8 mouse cellular contexts compared by ENCODE assay signal in the genomic region with DNA sequence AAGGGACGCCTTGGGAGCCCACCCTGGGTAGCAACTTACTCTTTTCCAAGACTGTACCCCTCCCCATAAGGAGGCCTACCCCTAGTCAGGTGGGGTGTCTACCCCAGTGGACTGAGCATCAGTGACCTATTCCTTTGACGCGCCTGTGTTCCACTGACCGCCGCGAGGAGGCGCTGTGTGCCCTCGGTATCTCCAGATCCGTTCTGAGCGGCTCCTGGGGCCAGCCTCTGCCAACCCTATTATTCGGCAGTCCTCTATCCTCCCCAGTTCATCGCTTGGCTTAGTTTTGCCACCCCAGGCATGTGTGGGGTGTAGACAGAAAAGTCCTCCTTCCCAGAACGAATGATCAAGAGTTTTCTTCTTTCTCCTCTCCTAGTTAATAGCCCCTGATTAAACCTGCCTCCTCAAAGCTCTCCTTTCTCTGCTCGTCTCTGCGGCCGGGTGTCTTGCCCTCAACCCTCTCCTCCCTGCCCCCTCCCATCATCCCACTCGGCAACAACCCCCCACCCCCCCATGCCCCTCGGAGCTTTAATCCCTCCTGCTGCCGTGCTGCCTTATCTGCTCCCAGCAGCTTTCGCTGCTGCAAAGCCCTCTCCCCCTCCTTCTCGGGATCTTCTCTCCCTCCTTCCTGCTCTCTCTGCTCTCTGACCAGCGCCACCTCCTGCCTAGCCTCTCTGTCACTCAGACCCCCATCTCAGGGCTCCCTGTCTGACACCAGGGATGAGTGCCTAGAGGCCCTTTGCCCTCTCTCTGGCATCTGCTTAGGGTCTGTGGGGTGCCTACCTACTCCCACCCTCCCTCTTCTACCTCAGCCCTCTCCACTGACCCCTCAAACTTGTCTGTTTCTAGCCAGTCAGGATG. TPM values are rescaled to one million over a fixed set of nuclear protein-coding genes. Genes with fewer than 3 reads are reported as not detected.
A peak's percentile ranks its signal among the peaks of the same experiment; 100 is the strongest.
DNase-seq lines count a peak whose midpoint lies in the region; ATAC-seq and TF ChIP-seq lines count a peak whose summit lies in the region.

No protein-coding gene starts in this region.

- H3K9me3 ChIP-seq in forebrain, embryonic 12.5 days, result no peaks in the 10 kb centered on the region

- under 1% methylated on average over 22 of the region's 22 CpGs for WGBS in forebrain, embryonic 12.5 days
- 2% methylated on average over 22 of the region's 22 CpGs for WGBS in lung, adult 2 months

- H3K4me1 ChIP-seq in forebrain, embryonic 12.5 days, result peaks cover 92% of the 10 kb centered on the region
- no peaks in the 10 kb centered on the region for H3K4me1 ChIP-seq in lung, adult 2 months (ENCODE audit: control insufficient read depth, insufficient read depth, low read length)

- peak overlapping the region; percentile 50 for H3K4me2 ChIP-seq in forebrain, embryonic 12.5 days

- H3K27me3 ChIP-seq in forebrain, embryonic 12.5 days, result peaks cover 68% of the 10 kb centered on the region

- H3K9ac ChIP-seq in forebrain, embryonic 12.5 days, result peak overlapping the region; percentile 25; the same call in 1 of the 2 replicates

- peak overlapping the region; percentile 19 for H3K4me3 ChIP-seq in forebrain, embryonic 12.5 days (replicated peaks)
- H3K4me3 ChIP-seq in lung, adult 2 months (replicated peaks; ENCODE audit: extremely low read depth, low read depth, low read length), result no peak overlapping the region

- no peak for TF ChIP-seq POLR2A in lung, adult 2 months (IDR thresholded peaks at IDR 0.05; ENCODE audit: borderline replicate concordance, extremely low read depth, low read depth, low read length)

- peak; percentile 76 for DNase-seq in ES-CJ7 (ENCODE audit: low read depth, low spot score)
- DNase-seq in c-Kit-positive CD71-positive TER-119-negative erythroid progenitor cells, embryonic 14.5 days (ENCODE audit: low read depth), result peak; percentile 73
- peak; percentile 84 to 90 for DNase-seq in heart, postnatal 10 days
- peak; percentile 57 to 87 for DNase-seq in kidney, postnatal 36 days
- DNase-seq in lung, adult 2 months, result peak; percentile 70
- DNase-seq in thymus, postnatal 14 days, result peak; percentile 65

- ATAC-seq in forebrain, embryonic 12.5 days (ENCODE audit: low FRiP score), result peak; percentile 18
- peak; percentile 54 for ATAC-seq in neutrophil, adult 5-6 weeks (ENCODE audit: extremely low read depth, insufficient number of reproducible peaks, low FRiP score, poor library complexity, severe bottlenecking)

- intact Hi-C loops in heart, postnatal 10 days (cut with DNase I), result loop anchor here (1.0 to 5.0 kb wide), 2 partner anchors 21 to 104 kb away; no protein-coding TSS in a partner anchor

- H3K27ac ChIP-seq in forebrain, embryonic 12.5 days, result peak overlapping the region; percentile 78

- H3K36me3 ChIP-seq in forebrain, embryonic 12.5 days (replicated peaks), result no peaks in the 10 kb centered on the region; the same call in 1 of the 2 replicates

- peak; percentile 84 for TF ChIP-seq CTCF in lung, adult 2 months (IDR thresholded peaks at IDR 0.05; ENCODE audit: insufficient read depth, low read length)

RNA-seq across cellular contexts. Expression of gene Asic4, which starts 4.3 kb away (rescaled TPM):
- polyA plus RNA-seq in forebrain, embryonic 12.5 days (2016; fragmentation: Nextera tagmentation; extraction: Ambion mirVana), result 6.4 and 8.2 TPM in 2 replicates
- total RNA-seq in heart, postnatal 10 days (2021), result not detected
- 0.05 TPM in 1 of 2 replicates, not detected in the other for polyA plus RNA-seq in lung, adult 2 months (2012; rRNA removed)
- not detected in 2 replicates for total RNA-seq in neutrophil, adult 5-6 weeks (2017)

RNA-seq across cellular contexts. Expression of gene Gmppa, which starts 10.3 kb away (rescaled TPM):
- polyA plus RNA-seq in forebrain, embryonic 12.5 days (2016; fragmentation: Nextera tagmentation; extraction: Ambion mirVana), result 54.8 and 55.8 TPM in 2 replicates
- total RNA-seq in heart, postnatal 10 days (2021), result 10 to 100 TPM; 39.7 to 40.1 TPM
- 106 and 125 TPM in 2 replicates for polyA plus RNA-seq in lung, adult 2 months (2012; rRNA removed)
- 32.6 and 34.4 TPM in 2 replicates for total RNA-seq in neutrophil, adult 5-6 weeks (2017)

RNA-seq across cellular contexts. Expression of gene Chpf, which starts 33.1 kb away (rescaled TPM):
- 21.6 and 25.8 TPM in 2 replicates for polyA plus RNA-seq in forebrain, embryonic 12.5 days (2016; fragmentation: Nextera tagmentation; extraction: Ambion mirVana)
- 10 to 100 TPM; 38.6 to 39.5 TPM for total RNA-seq in heart, postnatal 10 days (2021)
- 89.7 and 127 TPM in 2 replicates for polyA plus RNA-seq in lung, adult 2 months (2012; rRNA removed)
- 2.5 and 4.1 TPM in 2 replicates for total RNA-seq in neutrophil, adult 5-6 weeks (2017)

RNA-seq across cellular contexts. Expression of gene Tmem198, which starts 33.4 kb away (rescaled TPM):
- polyA plus RNA-seq in forebrain, embryonic 12.5 days (2016; fragmentation: Nextera tagmentation; extraction: Ambion mirVana), result 20.8 and 24.1 TPM in 2 replicates
- under 1 TPM; 0.38 to 0.52 TPM for total RNA-seq in heart, postnatal 10 days (2021)
- 5.2 and 7.4 TPM in 2 replicates for polyA plus RNA-seq in lung, adult 2 months (2012; rRNA removed)
- total RNA-seq in neutrophil, adult 5-6 weeks (2017), result 0.35 TPM in 1 of 2 replicates, not detected in the other
